Mouse (Mus musculus): ENCODE measurements around the gene Mpst.
A peak's percentile ranks its signal among the peaks of the same experiment; 100 is the strongest.

The Mpst gene

DNA sequence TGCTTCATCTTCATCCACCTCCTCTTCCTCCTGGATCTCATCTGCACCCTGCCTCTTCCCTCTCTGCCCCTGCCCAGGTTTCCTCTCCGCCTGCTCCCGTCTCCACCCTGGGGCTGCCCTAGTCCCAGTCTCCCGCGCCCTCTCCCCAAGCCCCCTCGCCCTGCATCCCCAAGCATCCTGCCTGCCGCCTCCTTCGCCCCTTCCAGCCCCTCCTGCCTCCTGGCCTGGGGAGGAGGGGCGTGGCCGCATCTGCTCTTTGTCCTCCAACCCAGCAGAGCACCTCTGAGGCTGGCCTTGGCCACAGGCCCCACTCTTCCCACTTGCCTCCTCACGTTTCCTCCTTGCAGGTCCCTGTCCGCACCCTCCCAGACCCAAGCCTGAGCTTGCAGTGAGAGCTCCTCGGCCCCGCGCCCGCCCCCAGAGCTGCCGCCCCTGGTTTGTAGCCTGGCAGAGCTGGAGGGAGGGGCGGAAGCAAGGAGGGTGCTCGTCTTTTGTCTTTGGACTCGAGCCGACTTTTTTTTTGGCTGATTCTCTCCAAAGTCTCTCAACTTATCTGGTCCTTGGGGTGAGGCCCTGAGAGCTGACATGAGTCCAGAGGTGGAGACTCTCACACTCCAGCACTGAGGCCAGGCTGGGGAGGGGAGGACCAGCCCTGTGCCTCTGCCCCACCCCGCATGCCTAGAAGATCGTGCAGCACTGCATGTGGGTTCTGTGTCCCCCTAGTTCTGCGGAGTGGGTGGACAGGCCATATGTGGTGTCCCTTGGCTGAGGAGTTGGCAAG lies 31.2 kb downstream of the Mpst start:
- peak; percentile 71 for DNase-seq (ENCODE audit: low spot score)

- DNase-seq (ENCODE audit: low spot score), result no peak
These were observed 31.8 kb downstream of the Mpst start for GRCm38 (mm10) chr15:78438018-78438394.

DNA sequence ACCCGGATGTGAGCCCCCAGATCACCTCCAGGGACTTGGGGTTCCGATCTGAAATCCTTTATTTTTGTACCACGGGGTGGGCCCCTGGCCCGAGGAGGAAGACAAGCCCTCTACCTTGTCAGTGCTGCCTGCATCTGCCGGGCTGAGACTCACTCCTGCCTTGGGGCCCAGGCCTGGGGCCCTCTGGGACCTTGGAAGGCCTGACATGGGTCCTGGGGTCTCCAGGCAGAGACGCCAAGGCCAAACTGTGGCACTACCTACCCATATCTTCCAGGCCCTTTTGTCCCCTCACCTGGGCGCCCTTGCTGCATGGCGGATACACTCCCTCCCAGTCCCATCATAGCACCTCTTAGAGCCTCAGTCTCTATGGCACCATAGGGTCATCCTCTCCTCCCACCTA lies 32.3 kb downstream of the Mpst start:
- DNase-seq (ENCODE audit: low spot score), result no peak

DNA sequence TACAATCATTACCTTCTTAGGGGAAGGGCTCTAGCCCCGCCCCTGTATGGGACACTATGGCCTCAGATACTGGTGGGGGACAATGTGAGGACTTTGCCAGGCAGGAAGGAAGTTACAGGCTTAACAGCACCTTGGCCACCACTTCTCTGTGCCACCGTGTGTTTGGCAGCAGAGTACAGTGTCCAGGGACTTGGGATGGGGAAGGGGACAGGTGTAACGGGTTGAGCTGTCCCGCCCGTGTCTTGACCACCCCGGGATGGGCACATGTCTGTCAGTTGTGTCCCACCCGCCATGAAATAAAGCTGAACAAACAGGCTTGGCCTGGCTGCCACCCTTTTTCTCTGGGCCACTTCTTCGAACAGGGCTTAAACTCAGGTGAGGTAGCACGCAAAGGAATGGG lies 32.8 kb downstream of the Mpst start:
- DNase-seq (ENCODE audit: low spot score), result no peak

- no peak for DNase-seq (ENCODE audit: low spot score)
These were observed 36.0 kb downstream of the Mpst start for GRCm38 (mm10) chr15:78442231-78442630.

- DNase-seq (ENCODE audit: low spot score), result no peak
These were observed 37.6 kb downstream of the Mpst start for GRCm38 (mm10) chr15:78443857-78444256.

DNA sequence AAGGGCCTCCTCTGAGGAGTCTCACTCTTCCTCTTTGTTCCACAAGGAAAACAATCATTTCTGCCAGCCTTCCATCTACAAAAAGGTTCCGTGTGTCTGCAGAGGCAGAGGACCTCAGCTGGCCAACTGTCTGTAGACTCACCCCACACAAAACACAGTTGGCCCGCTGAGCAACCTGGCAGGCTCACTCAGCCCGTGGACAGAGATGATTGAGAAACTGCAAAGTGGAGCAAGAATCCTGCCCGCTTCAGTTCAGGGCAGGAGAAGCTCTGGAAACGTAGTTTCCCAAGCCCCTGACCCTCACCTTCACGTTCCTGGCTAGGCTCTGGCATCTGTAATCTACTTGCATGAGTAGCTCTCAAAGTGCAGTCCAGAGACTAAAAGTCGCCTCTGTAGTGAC lies 40.9 kb downstream of the Mpst start:
- DNase-seq (ENCODE audit: low spot score), result no peak

GRCm38 (mm10) chr15:78447746-78448535 lies 41.7 kb downstream of the Mpst start:
- DNase-seq (ENCODE audit: low spot score), result peak; percentile 98

DNA sequence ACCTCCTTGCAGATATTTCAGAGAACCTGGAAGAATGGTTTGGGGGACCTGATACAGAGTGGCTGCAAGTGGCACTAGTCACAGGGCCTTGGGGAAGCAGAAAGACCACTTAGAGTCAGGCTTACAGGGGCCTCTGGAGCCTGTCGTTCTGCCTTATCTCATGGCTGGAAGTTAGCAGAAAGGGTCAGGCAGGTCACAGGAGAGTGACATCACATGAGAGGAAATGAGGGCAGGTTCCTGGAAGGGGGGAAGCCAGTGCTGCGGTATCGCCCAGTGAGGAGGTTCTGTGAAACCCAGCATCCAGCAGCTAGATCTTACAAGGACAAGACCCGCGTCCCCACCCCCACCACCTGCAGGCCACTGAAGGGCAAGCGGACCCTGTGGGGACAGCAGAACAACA lies 42.9 kb downstream of the Mpst start:
- no peak for DNase-seq (ENCODE audit: low spot score)

- DNase-seq (ENCODE audit: low spot score), result peak; percentile 56
These were observed 43.6 kb downstream of the Mpst start for GRCm38 (mm10) chr15:78449694-78450418.

DNA sequence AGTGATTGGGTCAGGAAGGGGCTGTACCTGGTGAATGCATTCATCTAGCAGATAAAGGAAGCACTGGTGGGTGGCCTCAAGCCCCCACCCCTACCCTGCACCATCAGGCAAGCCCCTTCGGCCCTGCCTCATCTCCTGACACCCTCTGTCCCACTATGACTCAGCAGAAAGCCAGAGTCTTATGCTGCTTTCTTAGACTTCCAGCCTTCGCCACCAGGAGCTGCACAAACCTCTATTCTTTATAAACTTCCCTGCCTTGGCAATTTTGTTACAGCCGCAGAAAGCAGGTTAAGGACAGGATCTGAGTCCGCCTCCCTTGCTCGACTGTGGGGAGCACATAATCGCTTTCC lies 44.2 kb downstream of the Mpst start:
- DNase-seq (ENCODE audit: low spot score), result no peak

GRCm38 (mm10) chr15:78451201-78451600 lies 45.0 kb downstream of the Mpst start:
- DNase-seq (ENCODE audit: low spot score), result no peak

- no peak for DNase-seq (ENCODE audit: low spot score)
These were observed 46.7 kb downstream of the Mpst start for GRCm38 (mm10) chr15:78452929-78453328.

DNA sequence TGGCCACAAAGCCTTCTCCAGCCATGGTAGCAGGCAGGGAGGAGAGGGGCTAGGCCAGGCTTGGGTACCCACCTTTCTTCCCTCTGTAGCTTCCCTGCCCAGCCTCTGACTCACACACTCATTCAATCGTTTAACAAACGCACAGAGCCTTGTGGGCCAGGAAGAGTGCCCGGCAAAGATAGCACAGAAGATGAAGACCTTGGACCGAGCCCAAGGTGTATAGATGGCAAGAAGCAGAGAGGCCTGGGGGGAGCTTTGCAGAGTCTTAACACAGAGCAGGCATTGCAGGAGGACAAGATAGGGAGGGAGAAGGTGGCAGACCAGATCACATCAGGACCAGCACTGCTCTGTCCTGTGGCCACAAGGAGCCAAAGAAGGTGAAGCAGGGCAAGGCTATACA lies 49.0 kb downstream of the Mpst start:
- DNase-seq (ENCODE audit: low spot score), result no peak

- DNase-seq (ENCODE audit: low spot score), result no peak
These were observed 49.8 kb downstream of the Mpst start for GRCm38 (mm10) chr15:78456051-78456450.

DNA sequence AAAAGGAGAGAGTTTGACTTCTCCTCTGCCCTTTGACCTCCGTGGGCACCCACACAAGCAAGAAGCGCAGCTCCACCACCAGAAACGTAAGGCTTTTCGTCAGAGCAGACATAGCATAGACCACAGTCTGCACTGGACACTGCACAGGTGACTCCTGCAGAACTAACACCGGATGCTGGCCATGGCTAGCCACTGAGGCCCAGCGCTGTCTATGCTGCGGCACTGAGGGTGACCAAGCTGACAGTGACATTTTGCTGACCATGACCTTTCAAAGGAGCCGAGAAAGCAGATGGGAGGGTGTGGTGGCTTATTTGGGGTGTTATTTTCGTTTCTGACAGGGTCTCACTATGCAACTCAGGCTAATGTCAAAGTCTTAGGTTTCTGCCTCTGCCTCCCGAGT lies 51.0 kb downstream of the Mpst start:
- DNase-seq (ENCODE audit: low spot score), result no peak

DNA sequence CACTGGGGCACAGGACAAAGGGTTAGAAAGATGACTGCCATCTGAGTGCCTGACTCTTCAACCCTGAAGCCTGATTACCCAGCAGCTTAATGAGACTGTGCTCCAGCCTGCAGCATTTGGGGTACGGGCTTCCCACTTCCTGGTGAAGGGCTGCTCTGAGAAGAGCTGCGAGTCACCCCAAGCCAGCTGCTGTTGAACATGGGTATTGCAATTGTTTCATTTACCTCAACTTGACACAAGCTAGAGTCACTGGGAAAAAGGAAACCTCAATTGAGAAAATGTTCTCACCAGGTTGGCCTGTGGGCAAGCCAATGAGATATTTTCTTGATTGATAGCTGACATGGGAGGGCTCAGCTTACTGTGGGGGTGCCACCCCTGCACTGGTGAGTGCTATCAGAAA lies 56.8 kb downstream of the Mpst start:
- no peak for DNase-seq (ENCODE audit: low spot score)

Data from urinary bladder, postnatal 14 days (tissue).